Mouse (Mus musculus): ENCODE data around the gene Nptn.
"Not testable (repeated sequence)": the region's sequence is repeated elsewhere in the genome, so short reads cannot be mapped to it uniquely, and the experiment has no call there.

Gene Nptn

GRCm38 (mm10) chr9:58560211-58560610 lies 21.8 kb upstream of the Nptn start:
- no peak for DNase-seq (ENCODE audit: low read depth)

- DNase-seq (ENCODE audit: low read depth) = not testable (repeated sequence)
Measured at GRCm38 (mm10) chr9:58565945-58566344, 16.1 kb upstream of the Nptn start.

- DNase-seq (ENCODE audit: low read depth) = no peak
Measured at GRCm38 (mm10) chr9:58567682-58568081, 14.4 kb upstream of the Nptn start.

GRCm38 (mm10) chr9:58571001-58571400 lies 11.0 kb upstream of the Nptn start:
- DNase-seq (ENCODE audit: low read depth) = no peak

- DNase-seq (ENCODE audit: low read depth) = peak; percentile 81
Measured at GRCm38 (mm10) chr9:58578669-58579068, 3.4 kb upstream of the Nptn start.

- DNase-seq (ENCODE audit: low read depth) = peak; percentile 39
Measured at GRCm38 (mm10) chr9:58580453-58581195, 1.4 kb upstream of the Nptn start.

- no peak for DNase-seq (ENCODE audit: low read depth)
Measured at GRCm38 (mm10) chr9:58581283-58581930, 633 bp upstream of the Nptn start.

GRCm38 (mm10) chr9:58582581-58583266 lies 684 bp downstream of the Nptn start:
- DNase-seq (ENCODE audit: low read depth) = no peak

- DNase-seq (ENCODE audit: low read depth) = no peak
Measured at GRCm38 (mm10) chr9:58583267-58583641, 1.2 kb downstream of the Nptn start.

- DNase-seq (ENCODE audit: low read depth) = no peak
Measured at GRCm38 (mm10) chr9:58584323-58584722, 2.3 kb downstream of the Nptn start.

- no peak for DNase-seq (ENCODE audit: low read depth)
Measured at GRCm38 (mm10) chr9:58588657-58589056, 6.6 kb downstream of the Nptn start.

- no peak for DNase-seq (ENCODE audit: low read depth)
Measured at GRCm38 (mm10) chr9:58595313-58595712, 13.3 kb downstream of the Nptn start.

GRCm38 (mm10) chr9:58613790-58614189 lies 31.8 kb downstream of the Nptn start:
- no peak for DNase-seq (ENCODE audit: low read depth)

- DNase-seq (ENCODE audit: low read depth) = no peak
Measured at GRCm38 (mm10) chr9:58615064-58615938, 33.3 kb downstream of the Nptn start.

- no peak for DNase-seq (ENCODE audit: low read depth)
Measured at GRCm38 (mm10) chr9:58623009-58623408, 41.0 kb downstream of the Nptn start.

GRCm38 (mm10) chr9:58627197-58627596 lies 45.2 kb downstream of the Nptn start:
- no peak for DNase-seq (ENCODE audit: low read depth)

- DNase-seq (ENCODE audit: low read depth) = no peak
Measured at GRCm38 (mm10) chr9:58630441-58630840, 48.4 kb downstream of the Nptn start.

- DNase-seq (ENCODE audit: low read depth) = no peak
Measured at GRCm38 (mm10) chr9:58648406-58649264, 66.6 kb downstream of the Nptn start.

- no peak for DNase-seq (ENCODE audit: low read depth)
Measured at GRCm38 (mm10) chr9:58649265-58649626, 67.2 kb downstream of the Nptn start.

GRCm38 (mm10) chr9:58651993-58652392 lies 70.0 kb downstream of the Nptn start:
- DNase-seq (ENCODE audit: low read depth) = no peak

- DNase-seq (ENCODE audit: low read depth) = no peak
Measured at GRCm38 (mm10) chr9:58654494-58654893, 72.5 kb downstream of the Nptn start.
